8 mouse cellular contexts compared by ENCODE assay signal in genomic region chr14:19705649-19706048, GRCm38 (mm10). TPM values are rescaled to one million over a fixed set of nuclear protein-coding genes. Genes with fewer than 3 reads are reported as not detected.
DNase-seq lines count a peak whose midpoint lies in the region; ATAC-seq and TF ChIP-seq lines count a peak whose summit lies in the region.

No protein-coding gene starts in this region.

- H3K9ac ChIP-seq in embryonic facial prominence, embryonic 14.5 days (ENCODE audit: low read depth, low read length) = no peak overlapping the region
- H3K9ac ChIP-seq in heart, embryonic 11.5 days (ENCODE audit: low read depth, low read length) = no peak overlapping the region
- H3K9ac ChIP-seq in kidney, embryonic 15.5 days = no peak overlapping the region
- H3K9ac ChIP-seq in liver, adult 2 months (ENCODE audit: low read depth, low read length) = no peak overlapping the region

- peak; percentile 93 for TF ChIP-seq CTCF in liver, adult 2 months (IDR thresholded peaks at IDR 0.05; ENCODE audit: low read depth, low read length)

- peak overlapping the region; percentile 13; the same call in 1 of the 2 replicates for H3K4me2 ChIP-seq in embryonic facial prominence, embryonic 14.5 days (ENCODE audit: low read depth, low read length)
- peak overlapping the region; percentile 31; the same call in 1 of the 2 replicates for H3K4me2 ChIP-seq in heart, embryonic 11.5 days
- peak overlapping the region; percentile 17 for H3K4me2 ChIP-seq in kidney, embryonic 15.5 days

- no peak overlapping the region for H3K4me3 ChIP-seq in embryonic facial prominence, embryonic 14.5 days (ENCODE audit: low read depth, low read length)
- H3K4me3 ChIP-seq in heart, embryonic 11.5 days (ENCODE audit: low read depth, low read length) = no peak overlapping the region
- no peak overlapping the region for H3K4me3 ChIP-seq in kidney, embryonic 15.5 days (replicated peaks)
- no peak overlapping the region for H3K4me3 ChIP-seq in liver, adult 2 months (ENCODE audit: insufficient read depth, low read depth, low read length)

- no peak for ATAC-seq in cerebellum, adult (ENCODE audit: insufficient number of reproducible peaks, low FRiP score, low TSS enrichment)
- ATAC-seq in embryonic facial prominence, embryonic 14.5 days (ENCODE audit: low read depth) = peak; percentile 61; the same call in 1 of the 2 replicates
- ATAC-seq in heart, embryonic 11.5 days (replicated peaks; ENCODE audit: insufficient number of reproducible peaks, low FRiP score, low TSS enrichment) = no peak
- peak; percentile 57; the same call in 1 of the 2 replicates for ATAC-seq in kidney, embryonic 15.5 days (replicated peaks; ENCODE audit: low FRiP score)

- no peak overlapping the region for H3K27ac ChIP-seq in embryonic facial prominence, embryonic 14.5 days (replicated peaks; ENCODE audit: low read depth, low read length)
- no peak overlapping the region for H3K27ac ChIP-seq in heart, embryonic 11.5 days (ENCODE audit: low read depth, low read length)
- H3K27ac ChIP-seq in kidney, embryonic 15.5 days = no peak overlapping the region
- H3K27ac ChIP-seq in liver, adult 2 months (replicated peaks; ENCODE audit: insufficient read depth, low read depth, low read length) = no peak overlapping the region

- H3K36me3 ChIP-seq in embryonic facial prominence, embryonic 14.5 days (ENCODE audit: control insufficient read depth, insufficient read depth, low read length) = no peaks in the 10 kb centered on the region
- no peaks in the 10 kb centered on the region for H3K36me3 ChIP-seq in heart, embryonic 11.5 days (ENCODE audit: control insufficient read depth, insufficient read depth, low read length)
- no peaks in the 10 kb centered on the region for H3K36me3 ChIP-seq in kidney, embryonic 15.5 days
- no peaks in the 10 kb centered on the region for H3K36me3 ChIP-seq in liver, adult 2 months (ENCODE audit: control insufficient read depth, insufficient read depth, low read length)

- TF ChIP-seq POLR2A in liver, adult 2 months (IDR thresholded peaks at IDR 0.05; ENCODE audit: extremely low read depth, insufficient read depth, low read length) = no peak

- peak; percentile 6 for DNase-seq in cerebellum, adult 11 months
- DNase-seq in embryonic facial prominence, embryonic 14.5 days (ENCODE audit: low spot score) = peak; percentile 71
- peak; percentile 34 for DNase-seq in liver, adult 2 months (ENCODE audit: extremely low read depth, low read depth, low spot score)
- DNase-seq in naive thymus-derived CD4-positive, alpha-beta T cell, adult 2 months (ENCODE audit: low read depth) = peak; percentile 73
- DNase-seq in spleen, postnatal 4 days (ENCODE audit: low spot score in 2 of 2) = peak; percentile 60 to 85

- peaks cover 3% of the 10 kb centered on the region; the same call in 1 of the 2 replicates for H3K79me2 ChIP-seq in liver, adult 2 months (ENCODE audit: control insufficient read depth, insufficient read depth, low read length)

- H3K27me3 ChIP-seq in embryonic facial prominence, embryonic 14.5 days (replicated peaks; ENCODE audit: control insufficient read depth, insufficient read depth, low read length) = no peaks in the 10 kb centered on the region
- no peaks in the 10 kb centered on the region for H3K27me3 ChIP-seq in heart, embryonic 11.5 days (ENCODE audit: control insufficient read depth, insufficient read depth, low read length)
- H3K27me3 ChIP-seq in kidney, embryonic 15.5 days = no peaks in the 10 kb centered on the region; the same call in 1 of the 2 replicates
- H3K27me3 ChIP-seq in liver, adult 2 months (ENCODE audit: control insufficient read depth, insufficient read depth, low read length) = no peaks in the 10 kb centered on the region

- WGBS in embryonic facial prominence, embryonic 14.5 days = 8% methylated on average over 16 of the region's 16 CpGs
- WGBS in heart, embryonic 11.5 days (ENCODE audit: insufficient replicate concordance) = 10% methylated on average over 16 of the region's 16 CpGs
- 6% methylated on average over 16 of the region's 16 CpGs for WGBS in kidney, embryonic 15.5 days
- WGBS in liver, adult 2 months = 13% methylated on average over 16 of the region's 16 CpGs

- 0 out of 2 replicates have a peak, but pooled peaks cover 3% of the 10 kb centered on the region for H3K9me3 ChIP-seq in embryonic facial prominence, embryonic 14.5 days (ENCODE audit: control insufficient read depth, low read length)
- H3K9me3 ChIP-seq in heart, embryonic 11.5 days (replicated peaks; ENCODE audit: control insufficient read depth, low read length) = no peaks in the 10 kb centered on the region
- no peaks in the 10 kb centered on the region for H3K9me3 ChIP-seq in kidney, embryonic 15.5 days (replicated peaks)

- H3K4me1 ChIP-seq in embryonic facial prominence, embryonic 14.5 days (ENCODE audit: control insufficient read depth, insufficient read depth, low read length) = peaks cover 5% of the 10 kb centered on the region; the same call in 1 of the 2 replicates
- H3K4me1 ChIP-seq in heart, embryonic 11.5 days (ENCODE audit: control insufficient read depth, insufficient read depth, low read length) = peaks cover 6% of the 10 kb centered on the region
- peaks cover 27% of the 10 kb centered on the region for H3K4me1 ChIP-seq in kidney, embryonic 15.5 days
- H3K4me1 ChIP-seq in liver, adult 2 months (ENCODE audit: control insufficient read depth, insufficient read depth, low read length) = peaks cover 10% of the 10 kb centered on the region

RNA-seq across cellular contexts. Expression of gene Nid2, which starts 45.4 kb away (rescaled TPM):
- polyA plus RNA-seq in embryonic facial prominence, embryonic 14.5 days (2014; fragmentation: Nextera tagmentation; extraction: Ambion mirVana) = 152 and 174 TPM in 2 replicates
- 146 and 178 TPM in 2 replicates for polyA plus RNA-seq in heart, embryonic 11.5 days (2014; fragmentation: Nextera tagmentation; extraction: Ambion mirVana)
- 104 and 128 TPM in 2 replicates for polyA plus RNA-seq in kidney, embryonic 15.5 days (2015; fragmentation: Nextera tagmentation; extraction: Ambion mirVana)
- total RNA-seq in liver, adult 2 months (2014; rRNA removed) = 2.3 and 6.2 TPM in 2 replicates
- 5.9 and 6.0 TPM in 2 replicates for polyA plus RNA-seq in liver, adult 2 months (2012; rRNA removed)

Comparison
In these comparisons a context has a peak if more than half of its experiments do, and no peak if none do; other contexts are left out.
1. DNase-seq: peak in every context shown above with its lines; median percentile 73 in naive thymus-derived CD4-positive, alpha-beta T cell, adult 2 months; 72 in spleen, postnatal 4 days; 71 in embryonic facial prominence, embryonic 14.5 days; 34 in liver, adult 2 months; 6 in cerebellum, adult 11 months.
2. ATAC-seq: peak in embryonic facial prominence, embryonic 14.5 days (single experiment) and kidney, embryonic 15.5 days (single experiment); none in cerebellum, adult (single experiment) and heart, embryonic 11.5 days (single experiment).
3. RNA of gene Nid2, which starts 45.4 kb away (polyA plus RNA-seq): 152 to 174 TPM in embryonic facial prominence, embryonic 14.5 days, 146 to 178 TPM in heart, embryonic 11.5 days and 104 to 128 TPM in kidney, embryonic 15.5 days; 5.9 to 6.0 TPM in liver, adult 2 months; every median in the first group is over 10 times any median in the second.
4. Peak in every context shown above with its lines, with median percentiles within 50 percentile points of each other: H3K4me2 ChIP-seq.